Mouse (Mus musculus) kidney, postnatal 4 days (tissue): ENCODE measurements at regions not wholly inside any gene's neighbourhood (a gene's known extent, or its start where the extent isn't known, plus 50 kb on each side); places are given as distances from the start of the nearest gene placed in this dataset.

Source experiments
- DNase-seq, 2 experiments: peaks; one replicate each; pipeline ENCODE4 v3.0.0; 2021; ENCODE audit warnings: mixed read lengths in 2 of 2

GRCm38 (mm10) chr3:60928910-60929309, 73.7 kb upstream of the P2ry1 start:
- DNase-seq: no peak

GRCm38 (mm10) chr3:60934492-60934891, 68.1 kb upstream of the P2ry1 start:
- DNase-seq: no peak

GRCm38 (mm10) chr3:60941451-60941850, 61.1 kb upstream of the P2ry1 start:
- no peak for DNase-seq

GRCm38 (mm10) chr3:60948897-60949296, 53.7 kb upstream of the P2ry1 start:
- no peak for DNase-seq
